Mouse (Mus musculus) stomach, embryonic 15.5 days (tissue): Measurements from ENCODE around the gene Grid1. TPM values are rescaled to one million over a fixed set of nuclear protein-coding genes. Genes with fewer than 3 reads are reported as not detected.

Experiments
- ATAC-seq: fragments of 200-750 bp; cut with Nextera tagmentation; 2 replicates; pipeline ENCODE4 v1.8.0; 2017; ENCODE audit warnings: low read depth, moderate number of reproducible peaks, moderate TSS enrichment; ENCODE audit not compliant: insufficient read depth, low FRiP score
- H3K27ac ChIP-seq: fragments of 300-500 bp; sonication (generic); 2 replicates; pipeline ENCODE4 v1.5.1; 2015; ENCODE audit warnings: mild to moderate bottlenecking, inconsistent platforms
- H3K27me3 ChIP-seq: fragments of 300-500 bp; sonication (generic); replicated peaks from 2 replicates; pipeline ENCODE4 v1.6.1; 2015; ENCODE audit warnings: inconsistent platforms
- H3K36me3 ChIP-seq: fragments of 300-500 bp; sonication (generic); 2 replicates; pipeline ENCODE4 v1.6.1; 2015; ENCODE audit warnings: inconsistent platforms
- H3K4me1 ChIP-seq: fragments of 300-500 bp; sonication (generic); 2 replicates; pipeline ENCODE4 v1.6.1; 2015; ENCODE audit warnings: inconsistent platforms
- H3K4me2 ChIP-seq: fragments of 300-500 bp; sonication (generic); 2 replicates; pipeline ENCODE4 v1.6.1; 2015; ENCODE audit warnings: mild to moderate bottlenecking, inconsistent platforms
- H3K4me3 ChIP-seq: fragments of 300-500 bp; sonication (generic); replicated peaks from 2 replicates; pipeline ENCODE4 v1.5.1; 2015; ENCODE audit warnings: inconsistent platforms
- H3K9ac ChIP-seq: fragments of 300-500 bp; sonication (generic); 2 replicates; pipeline ENCODE4 v1.6.1; 2015; ENCODE audit warnings: inconsistent platforms
- H3K9me3 ChIP-seq: fragments of 300-500 bp; sonication (generic); 2 replicates; pipeline ENCODE4 v1.6.1; 2016; ENCODE audit warnings: inconsistent platforms
- WGBS: fragments of 180-500 bp; shearing (Covaris S2); methylation state at CpG from one replicate; pipeline ENCODE4 v1.1.7; 2015; 5-methylcytosine and 5-hydroxymethylcytosine counted together
- polyA plus RNA-seq: library from polyadenylated mRNA; unstranded; fragments of >200 nt; fragmentation: Nextera tagmentation; extraction: Ambion mirVana; gene quantifications from 2 replicates; pipeline ENCODE4 v1.2.1, GENCODE M21; 2015

Grid1 gene
- polyA plus RNA-seq, 1 experiment from 2014 or later, result 0.76 TPM

DNA sequence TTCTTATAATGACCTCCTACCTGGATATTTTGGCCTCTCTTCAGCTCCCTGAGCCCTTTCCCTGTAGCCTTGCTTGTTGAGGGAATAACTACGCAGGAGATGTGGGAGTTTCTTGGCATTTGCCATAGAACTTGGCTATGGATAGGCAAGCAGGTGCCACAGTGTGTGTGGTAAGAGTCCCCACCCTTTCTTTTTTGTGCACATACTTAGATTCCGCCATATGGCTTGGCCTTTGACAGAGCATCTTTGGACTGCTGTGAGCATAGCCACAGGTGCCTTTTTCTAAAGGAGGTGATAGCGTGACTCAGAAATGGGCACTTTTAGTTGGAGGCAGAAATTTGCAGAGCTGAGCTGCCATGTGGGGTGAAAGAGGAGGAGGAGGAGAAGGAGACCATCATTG lies 64.7 kb downstream of the Grid1 start:
- Histone ChIP-seq H3K36me3 (no peaks in the 10 kb centered on the region), H3K4me1 (no peaks in the 10 kb centered on the region), H3K9ac (no peak overlapping the region), H3K9me3 (no peaks in the 10 kb centered on the region), H3K27me3 (no peaks in the 10 kb centered on the region), H3K4me2 (no peak overlapping the region), H3K27ac (no peak overlapping the region), H3K4me3 (no peak overlapping the region)
- no peak for ATAC-seq
- 88% methylated on average over 3 of the region's 3 CpGs for WGBS

DNA sequence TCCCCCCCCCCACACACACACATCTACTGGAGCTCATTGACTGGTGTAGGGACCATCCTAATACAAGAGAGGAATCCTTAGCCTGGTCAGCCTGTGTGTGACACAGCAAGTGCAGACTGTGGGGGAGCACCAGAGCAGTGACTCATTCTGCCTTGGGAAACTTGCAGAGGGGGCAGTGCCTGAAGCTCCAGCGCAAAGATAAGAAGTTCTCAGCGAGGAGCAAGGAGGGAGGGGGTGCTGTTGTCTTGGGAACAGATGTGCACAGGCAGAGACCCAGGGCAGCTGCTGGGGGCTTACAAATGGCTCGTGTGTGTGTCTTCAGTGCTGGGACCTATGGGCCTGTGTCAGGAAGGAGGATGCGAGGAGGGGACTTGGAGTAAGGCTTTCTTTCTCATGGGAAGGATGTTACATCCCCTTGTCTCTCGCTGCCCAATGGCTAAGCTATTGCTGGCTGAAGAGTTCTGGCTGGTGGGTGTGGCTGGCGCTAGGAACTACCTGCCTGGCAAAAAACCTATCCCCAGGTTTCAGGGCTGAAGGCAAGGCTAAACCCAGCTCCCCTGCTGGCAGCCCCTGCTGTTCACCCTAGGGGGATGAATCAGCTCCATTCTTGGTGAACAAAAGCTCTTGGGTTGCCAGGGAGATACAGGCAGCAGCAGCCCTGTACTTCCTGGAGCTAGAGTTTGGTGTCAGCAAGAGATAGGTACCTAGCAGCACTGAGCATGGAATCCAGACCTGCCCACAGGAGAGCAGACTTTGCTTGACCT lies 72.0 kb downstream of the Grid1 start:
- ATAC-seq, result no peak

DNA sequence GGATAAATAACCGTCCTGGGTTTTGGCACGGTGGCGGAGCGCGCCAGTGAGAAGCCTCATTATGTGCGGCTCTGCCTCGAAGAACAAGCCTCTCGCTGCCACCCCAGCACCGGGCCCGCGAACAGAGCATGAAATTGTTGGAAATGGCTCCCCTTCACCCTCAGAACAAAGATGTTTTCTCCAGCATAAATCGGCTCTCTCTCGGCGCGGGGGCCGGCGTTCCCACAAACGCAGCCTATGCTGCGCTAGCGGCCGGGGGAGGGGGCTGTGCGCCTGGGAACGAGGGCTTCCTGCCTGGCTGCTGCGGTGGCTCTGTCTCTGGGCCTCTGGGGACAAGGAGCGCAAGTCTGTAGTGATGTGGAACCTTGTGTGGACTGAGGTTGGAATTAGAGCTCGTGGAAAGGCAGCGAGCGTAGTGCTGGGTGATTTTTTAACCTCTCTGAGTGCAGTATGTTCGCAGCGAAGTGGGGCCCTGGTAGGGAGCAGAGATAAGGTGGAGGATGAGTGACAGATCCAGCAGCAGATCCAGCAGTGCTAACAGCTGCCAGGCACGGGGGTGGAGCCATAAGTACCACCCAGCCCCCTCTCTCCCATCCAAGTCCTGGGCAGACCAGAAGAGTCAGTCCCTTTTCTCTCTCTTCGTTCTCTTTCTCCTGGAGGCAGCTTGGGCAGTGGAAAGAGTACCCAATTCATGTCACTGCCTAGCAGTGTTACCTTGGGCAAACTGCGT lies 76.5 kb downstream of the Grid1 start:
- no peak overlapping the region for H3K27ac ChIP-seq
- H3K9me3 ChIP-seq, result no peaks in the 10 kb centered on the region
- no peaks in the 10 kb centered on the region for H3K36me3 ChIP-seq
- WGBS, result 7% methylated on average over 33 of the region's 33 CpGs
- H3K9ac ChIP-seq, result no peak overlapping the region
- 0 out of 2 replicates have a peak, but pooled peaks cover 4% of the 10 kb centered on the region for H3K27me3 ChIP-seq
- 0 out of 2 replicates have a peak, but pooled peaks cover 5% of the 10 kb centered on the region for H3K4me1 ChIP-seq
- peak overlapping the region; percentile 53 for H3K4me2 ChIP-seq
- peak overlapping the region; percentile 27 for H3K4me3 ChIP-seq
- ATAC-seq, result no peak; the same call in 1 of the 2 replicates

More for the DNA sequence above, 72.0 kb downstream of the Grid1 start:
- Histone ChIP-seq H3K27ac (no peak overlapping the region), H3K27me3 (no peaks in the 10 kb centered on the region), H3K9me3 (no peaks in the 10 kb centered on the region), H3K4me1 (0 out of 2 replicates have a peak, but pooled peaks cover 5% of the 10 kb centered on the region), H3K36me3 (no peaks in the 10 kb centered on the region), H3K4me2 (no peak overlapping the region), H3K9ac (no peak overlapping the region), H3K4me3 (no peak overlapping the region)
- WGBS, result 15% methylated on average over 6 of the region's 6 CpGs

DNA sequence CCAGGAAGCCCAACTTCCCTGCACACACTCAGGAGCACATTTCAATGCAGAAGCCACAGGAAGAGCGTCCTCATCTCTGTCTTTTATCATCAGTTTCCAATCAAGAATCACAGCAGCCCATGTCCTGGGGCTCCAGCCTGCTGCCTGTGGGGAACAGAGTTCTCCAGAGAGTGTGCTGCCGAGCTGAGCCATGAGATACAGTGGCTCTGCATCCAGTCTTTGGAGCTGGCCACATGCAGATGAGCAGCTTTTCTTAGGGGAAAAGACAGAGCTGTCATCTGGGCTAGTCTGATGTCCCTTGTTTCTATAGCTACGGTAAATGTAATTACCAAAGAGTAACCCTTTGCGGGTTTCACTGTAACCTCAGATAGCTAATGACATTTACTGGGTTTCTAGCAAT lies 83.9 kb downstream of the Grid1 start:
- H3K9ac ChIP-seq, result no peak overlapping the region
- H3K27me3 ChIP-seq, result no peaks in the 10 kb centered on the region
- WGBS, result 65% methylated on average over 4 of the region's 4 CpGs
- no peak overlapping the region for H3K4me2 ChIP-seq
- ATAC-seq, result no peak
- H3K27ac ChIP-seq, result no peak overlapping the region
- no peaks in the 10 kb centered on the region for H3K9me3 ChIP-seq
- no peak overlapping the region for H3K4me3 ChIP-seq
- no peaks in the 10 kb centered on the region for H3K4me1 ChIP-seq
- no peaks in the 10 kb centered on the region for H3K36me3 ChIP-seq

DNA sequence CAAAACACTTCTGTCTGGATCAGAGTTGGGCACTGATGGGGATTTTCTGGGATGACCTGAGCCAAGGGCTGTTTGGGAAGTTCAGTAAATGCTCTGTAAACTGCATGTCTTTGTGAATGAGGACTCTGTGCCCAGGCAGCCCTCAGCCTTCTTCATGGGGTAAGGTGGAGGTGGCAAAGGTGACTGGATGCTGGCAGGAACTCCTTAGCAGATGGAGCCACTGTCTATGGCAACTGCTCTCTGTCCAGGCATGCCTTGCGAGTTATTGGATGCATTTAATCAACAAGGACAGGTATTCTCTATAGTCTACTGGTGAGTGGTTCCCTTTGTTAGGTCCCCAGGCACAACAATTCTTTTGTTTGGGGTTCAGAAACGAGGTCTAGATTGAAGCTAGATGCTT lies 85.8 kb downstream of the Grid1 start:
- Histone ChIP-seq H3K4me2 (no peak overlapping the region), H3K4me1 (no peaks in the 10 kb centered on the region), H3K27me3 (no peaks in the 10 kb centered on the region), H3K4me3 (no peak overlapping the region), H3K36me3 (no peaks in the 10 kb centered on the region), H3K9ac (no peak overlapping the region), H3K27ac (no peak overlapping the region), H3K9me3 (no peaks in the 10 kb centered on the region)
- no peak for ATAC-seq
- WGBS, result 65% methylated on average over 2 of the region's 2 CpGs

DNA sequence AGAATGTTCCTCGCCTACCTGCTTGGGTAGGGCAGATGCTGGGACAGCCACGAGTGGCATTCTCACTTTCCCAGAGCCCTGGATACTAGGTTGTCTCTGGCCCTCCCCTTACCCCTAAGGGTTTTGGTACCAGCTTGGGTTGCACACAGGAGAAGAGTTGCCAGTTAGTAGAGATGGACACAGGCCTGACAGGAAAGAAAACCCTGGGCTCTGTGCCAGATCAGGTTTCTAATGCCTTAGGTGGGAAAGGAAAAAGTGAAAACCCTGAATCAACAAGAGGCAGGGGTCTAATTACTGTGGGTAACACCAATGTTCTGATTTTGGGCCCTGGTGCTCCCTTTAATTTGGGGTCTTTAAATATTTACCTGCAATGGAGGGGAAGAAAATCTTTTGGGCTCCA lies 88.5 kb downstream of the Grid1 start:
- H3K9me3 ChIP-seq, result no peaks in the 10 kb centered on the region
- no peaks in the 10 kb centered on the region for H3K27me3 ChIP-seq
- H3K27ac ChIP-seq, result no peak overlapping the region
- no peaks in the 10 kb centered on the region for H3K4me1 ChIP-seq
- H3K4me2 ChIP-seq, result no peak overlapping the region
- no peak overlapping the region for H3K9ac ChIP-seq
- no peak for ATAC-seq
- 77% methylated on average over 2 of the region's 2 CpGs for WGBS
- H3K4me3 ChIP-seq, result no peak overlapping the region
- H3K36me3 ChIP-seq, result no peaks in the 10 kb centered on the region

DNA sequence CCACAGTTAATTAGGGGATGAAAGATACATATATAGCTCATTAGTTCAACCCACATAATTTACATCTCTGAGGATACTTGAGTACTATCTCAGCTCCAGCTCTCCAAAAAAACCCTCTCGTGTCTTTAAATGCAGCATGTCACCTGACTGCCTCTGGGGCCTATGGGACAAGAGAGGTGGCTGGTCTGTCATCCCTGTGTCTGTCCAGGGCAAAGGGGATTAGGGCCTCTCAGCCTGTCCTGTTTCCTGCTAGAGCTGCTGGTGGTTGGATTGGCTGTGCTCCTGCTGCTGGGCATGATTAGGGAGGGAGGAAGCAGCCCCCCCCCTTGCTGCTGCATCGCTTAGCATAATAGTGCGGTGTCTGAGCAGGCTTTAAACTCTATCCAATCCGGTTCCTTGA lies 88.9 kb downstream of the Grid1 start:
- 51% methylated on average over 4 of the region's 4 CpGs for WGBS
- Histone ChIP-seq H3K4me1 (no peaks in the 10 kb centered on the region), H3K36me3 (no peaks in the 10 kb centered on the region), H3K27me3 (no peaks in the 10 kb centered on the region), H3K27ac (no peak overlapping the region), H3K9ac (no peak overlapping the region), H3K9me3 (no peaks in the 10 kb centered on the region), H3K4me2 (no peak overlapping the region), H3K4me3 (no peak overlapping the region)
- no peak for ATAC-seq

DNA sequence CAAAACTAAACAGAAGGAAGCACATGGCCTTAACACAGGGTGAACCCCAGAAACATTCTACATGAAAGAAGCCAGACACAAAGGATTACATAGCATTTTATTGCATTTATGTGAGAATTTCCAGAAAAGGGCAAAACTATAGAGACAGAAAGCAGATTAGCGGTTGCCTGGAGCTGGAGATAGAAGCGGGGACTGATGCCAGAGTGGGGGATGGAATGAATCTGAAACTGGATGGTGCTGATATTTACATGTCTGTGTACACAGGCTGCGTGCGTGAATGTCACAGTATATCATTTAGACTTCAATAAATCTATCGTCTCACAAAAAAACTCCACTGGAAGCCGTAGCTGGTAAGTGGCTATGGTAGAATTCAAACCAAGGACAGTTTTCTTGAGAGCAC lies 96.4 kb downstream of the Grid1 start:
- no peaks in the 10 kb centered on the region for H3K27me3 ChIP-seq
- H3K9me3 ChIP-seq, result no peaks in the 10 kb centered on the region
- no peak overlapping the region for H3K9ac ChIP-seq
- peak; percentile 37; the same call in 1 of the 2 replicates for ATAC-seq
- H3K27ac ChIP-seq, result no peak overlapping the region
- H3K4me3 ChIP-seq, result no peak overlapping the region
- no peaks in the 10 kb centered on the region for H3K36me3 ChIP-seq
- WGBS, result 58% methylated on average over 6 of the region's 6 CpGs
- H3K4me1 ChIP-seq, result no peaks in the 10 kb centered on the region
- no peak overlapping the region for H3K4me2 ChIP-seq

DNA sequence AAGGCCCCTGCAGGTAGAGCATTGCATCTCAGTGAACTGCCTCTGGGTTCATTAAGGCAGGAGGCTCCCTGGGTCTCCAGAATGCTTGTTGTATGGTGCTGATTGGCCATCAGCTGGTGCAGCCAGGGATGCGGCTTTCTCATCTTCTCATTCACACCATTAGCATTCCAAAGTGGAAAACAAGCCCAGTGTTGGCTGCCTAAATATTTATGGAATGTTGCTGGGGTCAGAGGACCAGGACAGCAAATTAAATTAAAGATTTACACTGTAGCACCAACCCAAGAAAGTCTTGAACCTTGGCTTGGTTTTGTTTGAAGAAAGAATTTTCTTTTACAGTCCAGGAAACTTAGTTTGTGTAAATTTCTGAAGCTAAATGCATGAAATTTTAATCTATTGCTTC lies 97.2 kb downstream of the Grid1 start:
- H3K27ac ChIP-seq, result no peak overlapping the region
- no peaks in the 10 kb centered on the region for H3K9me3 ChIP-seq
- no peaks in the 10 kb centered on the region for H3K4me1 ChIP-seq
- no peaks in the 10 kb centered on the region for H3K27me3 ChIP-seq
- no peak for ATAC-seq
- H3K36me3 ChIP-seq, result no peaks in the 10 kb centered on the region
- H3K4me2 ChIP-seq, result no peak overlapping the region
- no peak overlapping the region for H3K9ac ChIP-seq
- 34% methylated on average over 1 of the region's 1 CpGs for WGBS
- H3K4me3 ChIP-seq, result no peak overlapping the region

DNA sequence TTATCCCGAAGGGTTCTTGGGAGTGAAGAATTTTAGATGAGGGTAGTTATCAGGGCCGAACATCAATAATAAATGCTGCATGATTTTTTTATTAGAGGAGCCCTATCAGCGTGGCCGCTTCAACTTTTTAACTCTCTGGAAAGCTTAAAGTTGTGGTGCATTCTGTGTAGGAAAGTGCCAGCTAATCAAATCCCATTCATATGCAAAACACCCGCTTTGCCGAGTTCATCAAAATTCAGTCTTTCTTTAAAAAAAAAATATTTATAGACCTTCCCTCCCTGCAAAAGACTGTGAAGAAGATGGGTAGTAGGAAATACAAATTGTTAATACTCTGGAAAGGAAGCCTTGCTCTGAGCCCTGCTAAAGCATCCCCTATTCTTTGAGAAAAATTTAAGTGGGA lies 99.3 kb downstream of the Grid1 start:
- Histone ChIP-seq H3K9ac (no peak overlapping the region), H3K9me3 (no peaks in the 10 kb centered on the region), H3K4me2 (no peak overlapping the region), H3K36me3 (no peaks in the 10 kb centered on the region), H3K27ac (no peak overlapping the region), H3K4me3 (no peak overlapping the region), H3K4me1 (no peaks in the 10 kb centered on the region), H3K27me3 (no peaks in the 10 kb centered on the region)
- 83% methylated on average over 6 of the region's 6 CpGs for WGBS
- no peak for ATAC-seq

DNA sequence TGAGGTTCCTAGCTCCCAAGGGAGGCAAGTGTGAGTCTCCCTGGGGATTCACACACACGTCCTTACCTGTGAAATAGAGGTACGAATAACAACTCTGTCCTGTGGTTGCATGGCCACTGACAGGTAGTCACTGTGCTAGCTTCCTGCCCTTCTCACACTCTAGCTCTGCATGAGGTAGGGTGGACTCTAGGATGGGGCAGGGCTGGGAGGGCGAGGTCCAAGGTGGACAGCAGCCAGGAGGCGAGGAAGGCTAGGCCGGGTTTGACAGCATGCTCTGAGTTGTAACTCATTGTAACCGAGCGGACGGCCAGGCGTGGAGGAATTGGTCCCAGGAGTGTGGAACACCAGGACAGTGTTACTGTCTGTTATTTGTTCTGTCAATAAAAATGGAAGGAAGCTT lies 101.4 kb downstream of the Grid1 start:
- 71% methylated on average over 9 of the region's 9 CpGs for WGBS
- no peak for ATAC-seq
- no peak overlapping the region for H3K4me3 ChIP-seq
- no peaks in the 10 kb centered on the region for H3K27me3 ChIP-seq
- no peaks in the 10 kb centered on the region for H3K9me3 ChIP-seq
- H3K27ac ChIP-seq, result no peak overlapping the region
- no peak overlapping the region for H3K9ac ChIP-seq
- no peak overlapping the region for H3K4me2 ChIP-seq
- no peaks in the 10 kb centered on the region for H3K4me1 ChIP-seq
- H3K36me3 ChIP-seq, result no peaks in the 10 kb centered on the region

DNA sequence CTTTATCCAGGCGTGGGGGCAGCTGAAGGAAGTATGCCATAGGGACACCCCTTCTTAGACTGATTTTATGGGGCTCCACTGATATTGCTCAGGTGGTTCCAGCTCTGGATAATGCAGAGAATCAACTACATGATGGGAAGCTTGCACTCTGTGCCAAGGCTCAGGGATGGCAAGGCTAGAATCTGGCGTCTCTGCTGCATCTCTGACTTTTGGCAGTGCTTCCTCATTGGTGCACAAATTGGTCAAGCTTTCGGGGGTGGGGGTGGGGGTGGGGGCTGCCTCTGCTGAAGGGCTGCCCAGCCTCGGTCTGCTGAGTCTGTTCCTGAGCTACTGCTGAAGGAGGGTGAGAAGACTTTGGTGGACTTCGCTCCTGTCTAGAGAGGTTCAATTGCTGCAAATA lies 105.1 kb downstream of the Grid1 start:
- H3K4me1 ChIP-seq, result no peaks in the 10 kb centered on the region
- no peaks in the 10 kb centered on the region for H3K36me3 ChIP-seq
- no peak overlapping the region for H3K9ac ChIP-seq
- no peak overlapping the region for H3K27ac ChIP-seq
- H3K4me3 ChIP-seq, result no peak overlapping the region
- no peak for ATAC-seq
- no peaks in the 10 kb centered on the region for H3K9me3 ChIP-seq
- no peaks in the 10 kb centered on the region for H3K27me3 ChIP-seq
- 65% methylated on average over 5 of the region's 5 CpGs for WGBS
- H3K4me2 ChIP-seq, result no peak overlapping the region
